Mouse (Mus musculus) erythroblast, embryonic 14.5 days (primary cell): ENCODE measurements around the gene Klhl22. TPM values are rescaled to one million over a fixed set of nuclear protein-coding genes. Genes with fewer than 3 reads are reported as not detected.

Source experiments
- H3K27me3 ChIP-seq: 2 replicates; pipeline ENCODE4 v1.6.1; 2012; ENCODE audit warnings: inconsistent platforms; ENCODE audit not compliant: control insufficient read depth
- H3K36me3 ChIP-seq: 2 replicates; pipeline ENCODE4 v1.6.1; 2012; ENCODE audit warnings: mild to moderate bottlenecking, inconsistent platforms; ENCODE audit not compliant: control insufficient read depth
- H3K4me1 ChIP-seq: 2 replicates; pipeline ENCODE4 v1.6.1; 2012; ENCODE audit warnings: inconsistent platforms; ENCODE audit not compliant: control insufficient read depth
- H3K4me3 ChIP-seq: replicated peaks from 2 replicates; pipeline ENCODE3; 2012; ENCODE audit warnings: moderate library complexity, mild to moderate bottlenecking, inconsistent platforms
- H3K9me3 ChIP-seq: 2 replicates; pipeline ENCODE4 v1.6.1; 2012; ENCODE audit warnings: low read length, inconsistent platforms, mixed read lengths; ENCODE audit not compliant: control insufficient read depth
- GATA1 ChIP-seq: IDR thresholded peaks from 2 replicates; pipeline ENCODE4 v1.6.1; 2012; ENCODE audit warnings: low read length, inconsistent platforms, mixed read lengths
- TAL1 ChIP-seq: IDR thresholded peaks from 3 replicates; pipeline ENCODE4 v1.6.1; 2012; ENCODE audit warnings: low read length, inconsistent platforms, mixed read lengths
- polyA plus RNA-seq: library from polyadenylated mRNA; stranded (reverse); fragments of >175 nt; gene quantifications from 2 replicates; pipeline ENCODE4 v1.2.3, GENCODE M21; 2012

Klhl22 gene
- polyA plus RNA-seq, 1 experiment, result 0.22 TPM

DNA sequence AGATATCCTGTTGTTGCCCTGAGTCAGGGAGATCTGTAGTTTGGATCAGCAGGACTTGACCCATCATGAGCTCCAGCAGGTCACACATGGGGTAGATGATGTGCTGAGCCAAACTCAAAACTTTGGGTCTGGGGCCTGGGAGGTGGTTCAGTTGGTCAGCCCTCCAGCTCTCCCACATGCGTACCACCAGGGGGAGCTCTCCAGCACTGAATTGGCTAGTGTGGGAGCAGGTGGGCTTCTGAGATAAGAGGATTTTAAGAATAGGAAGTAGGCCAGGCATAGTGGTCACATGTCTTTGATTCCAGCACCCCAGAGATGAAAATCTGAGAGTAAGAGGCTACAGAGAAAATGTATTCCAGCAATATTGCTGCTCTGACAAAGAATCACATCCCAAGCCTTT is 14.9 kb upstream of the Klhl22 start:
- H3K4me1 ChIP-seq, result peaks cover under 1% of the 10 kb centered on the region
- TF ChIP-seq TAL1 (no peak), GATA1 (no peak)
- peaks cover 4% of the 10 kb centered on the region; the same call in 1 of the 2 replicates for H3K9me3 ChIP-seq
- no peaks in the 10 kb centered on the region for H3K36me3 ChIP-seq
- H3K4me3 ChIP-seq, result no peak overlapping the region
- peaks cover 8% of the 10 kb centered on the region; the same call in 1 of the 2 replicates for H3K27me3 ChIP-seq

DNA sequence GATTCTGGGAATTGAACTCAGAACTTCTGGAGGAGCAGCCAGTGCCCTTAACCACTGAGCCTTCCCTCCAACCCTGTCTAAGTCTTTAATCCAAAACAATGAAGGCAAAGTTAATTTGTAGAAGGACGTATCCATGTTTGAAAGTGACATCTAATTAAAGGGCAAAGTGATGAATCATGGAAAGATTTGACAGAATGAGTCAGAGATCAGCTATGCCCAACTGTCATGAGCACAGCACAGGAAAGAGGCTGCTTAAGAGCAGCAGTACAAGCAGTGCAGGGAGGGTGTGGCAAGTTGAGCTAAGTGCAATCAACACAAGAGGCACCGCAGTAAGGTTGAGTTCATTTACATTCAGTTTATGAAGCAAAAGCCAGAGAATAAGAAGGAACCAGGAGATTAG is 14.4 kb upstream of the Klhl22 start:
- TF ChIP-seq TAL1 (no peak), GATA1 (no peak)
- Histone ChIP-seq H3K9me3 (peaks cover 4% of the 10 kb centered on the region; the same call in 1 of the 2 replicates), H3K4me3 (no peak overlapping the region), H3K36me3 (no peaks in the 10 kb centered on the region), H3K27me3 (peaks cover 8% of the 10 kb centered on the region), H3K4me1 (no peaks in the 10 kb centered on the region)

DNA sequence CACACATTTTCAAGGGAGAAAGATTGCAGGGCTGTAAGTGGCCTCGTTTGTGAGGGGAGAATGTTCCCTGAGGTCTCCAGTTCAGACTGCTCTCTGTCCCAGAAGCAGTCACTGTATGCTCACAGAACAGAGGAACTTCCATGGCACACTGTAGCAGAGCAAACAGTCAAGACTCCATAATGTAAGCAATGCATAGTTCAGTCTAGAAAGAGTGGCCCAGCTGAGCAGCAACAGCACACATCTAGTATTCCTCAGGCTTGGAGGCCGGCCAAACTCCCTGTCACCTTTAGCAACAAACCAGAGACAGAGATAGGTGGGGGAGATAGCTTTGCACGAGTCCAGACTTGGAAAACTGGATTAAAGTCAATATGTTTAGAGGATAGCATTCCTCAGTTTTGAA is 6.4 kb upstream of the Klhl22 start:
- H3K9me3 ChIP-seq, result no peaks in the 10 kb centered on the region
- no peak overlapping the region for H3K4me3 ChIP-seq
- no peaks in the 10 kb centered on the region for H3K4me1 ChIP-seq
- H3K36me3 ChIP-seq, result no peaks in the 10 kb centered on the region
- TF ChIP-seq TAL1 (no peak), GATA1 (no peak)
- H3K27me3 ChIP-seq, result peaks cover 17% of the 10 kb centered on the region

DNA sequence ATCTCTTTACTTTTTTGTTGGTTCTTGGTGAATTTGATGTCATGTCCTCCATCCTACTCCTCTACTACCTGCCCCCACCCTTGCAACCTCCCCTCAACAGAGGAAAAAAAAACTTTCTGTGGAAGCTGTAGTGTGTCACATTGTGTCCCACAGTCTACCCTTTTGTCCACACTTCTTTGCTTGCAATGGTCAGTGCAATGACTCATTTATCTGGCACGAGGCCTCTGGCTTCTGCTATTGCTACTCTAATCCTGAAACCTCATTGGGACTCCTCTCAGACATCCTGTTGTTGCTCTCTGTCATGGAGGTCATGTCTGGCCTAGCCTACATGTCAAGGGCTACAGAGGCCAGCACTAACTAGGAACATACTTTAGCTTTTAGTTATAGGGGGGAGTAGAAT is 5.7 kb upstream of the Klhl22 start:
- Histone ChIP-seq H3K9me3 (no peaks in the 10 kb centered on the region), H3K4me1 (peaks cover under 1% of the 10 kb centered on the region; the same call in 1 of the 2 replicates), H3K36me3 (no peaks in the 10 kb centered on the region), H3K4me3 (no peak overlapping the region), H3K27me3 (peaks cover 18% of the 10 kb centered on the region)
- TF ChIP-seq GATA1 (no peak), TAL1 (no peak)

DNA sequence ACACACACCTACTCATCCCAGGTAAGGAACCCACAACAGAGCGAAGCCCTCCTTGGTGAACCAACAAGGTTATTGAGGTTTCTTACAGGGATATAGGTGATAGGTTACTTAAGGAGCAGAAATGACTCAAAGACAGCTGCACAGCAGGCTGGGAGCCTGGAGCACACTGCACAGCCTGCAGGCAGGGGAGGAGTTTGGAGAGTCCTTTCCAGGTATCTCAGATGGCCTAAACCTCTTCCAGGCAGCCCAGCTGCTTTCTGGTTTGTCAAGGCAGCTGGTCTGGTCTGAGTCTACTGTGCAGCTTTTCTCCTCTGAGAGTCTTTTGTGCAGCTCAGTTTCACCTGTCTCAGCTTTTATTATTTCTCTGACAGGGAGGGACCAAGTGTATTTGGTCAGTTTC is 1.7 kb upstream of the Klhl22 start:
- Histone ChIP-seq H3K27me3 (peaks cover 37% of the 10 kb centered on the region), H3K4me1 (peaks cover 35% of the 10 kb centered on the region), H3K4me3 (no peak overlapping the region), H3K9me3 (peaks cover 4% of the 10 kb centered on the region; the same call in 1 of the 2 replicates), H3K36me3 (no peaks in the 10 kb centered on the region; the same call in 1 of the 2 replicates)
- no peak for TF ChIP-seq GATA1
- no peak for TF ChIP-seq TAL1

DNA sequence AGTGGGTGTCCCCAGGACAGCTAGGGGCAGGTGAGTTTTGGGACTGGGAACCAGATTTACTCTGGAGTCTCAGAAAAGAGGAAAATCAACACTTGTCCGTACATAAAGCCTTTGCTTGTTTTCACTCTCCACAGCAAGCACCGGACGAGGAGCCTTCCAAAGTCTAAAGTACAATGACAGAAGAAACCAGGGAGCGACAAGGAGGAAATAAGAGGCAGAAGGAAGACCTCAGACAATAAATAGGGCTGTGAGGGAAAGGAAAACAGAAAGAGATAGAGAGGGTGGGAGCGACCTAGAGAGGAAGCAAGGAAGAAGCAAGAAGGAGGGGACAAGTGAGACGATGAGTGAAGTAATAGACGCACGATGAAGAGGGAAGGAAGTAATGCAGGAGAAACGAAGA is 516 bp upstream of the Klhl22 start:
- H3K27me3 ChIP-seq, result peaks cover 37% of the 10 kb centered on the region
- H3K36me3 ChIP-seq, result no peaks in the 10 kb centered on the region; the same call in 1 of the 2 replicates
- H3K4me3 ChIP-seq, result peak overlapping the region; percentile 65
- H3K9me3 ChIP-seq, result peaks cover 4% of the 10 kb centered on the region; the same call in 1 of the 2 replicates
- TF ChIP-seq GATA1 (no peak), TAL1 (no peak)
- H3K4me1 ChIP-seq, result peaks cover 39% of the 10 kb centered on the region

DNA sequence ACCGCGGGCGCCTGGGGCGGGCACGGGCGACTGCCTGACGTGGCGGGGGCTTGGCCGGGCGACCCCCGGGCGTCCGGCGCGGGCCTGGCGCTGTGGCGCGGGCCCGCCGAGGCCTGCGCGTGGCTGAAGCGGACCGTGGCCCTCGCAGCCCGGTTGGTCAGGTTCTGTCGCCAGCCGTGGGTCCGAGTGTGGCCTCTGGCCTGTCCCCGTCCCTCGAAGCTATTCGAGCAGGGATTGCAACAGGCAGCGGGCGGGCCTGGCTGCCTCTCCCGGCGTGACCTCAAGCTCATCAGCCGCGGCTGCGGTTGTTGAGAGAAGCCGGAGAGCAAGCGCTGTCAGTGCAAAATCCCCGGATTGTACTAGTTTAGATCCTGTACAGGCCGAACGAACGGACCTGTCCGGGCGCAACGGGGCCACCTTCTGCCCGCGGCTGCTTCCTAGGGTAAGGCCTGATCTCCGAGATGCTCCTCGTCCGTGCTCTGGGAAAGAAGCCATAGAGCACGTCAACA is 449 bp downstream of the Klhl22 start:
- peak overlapping the region; percentile 65 for H3K4me3 ChIP-seq

DNA sequence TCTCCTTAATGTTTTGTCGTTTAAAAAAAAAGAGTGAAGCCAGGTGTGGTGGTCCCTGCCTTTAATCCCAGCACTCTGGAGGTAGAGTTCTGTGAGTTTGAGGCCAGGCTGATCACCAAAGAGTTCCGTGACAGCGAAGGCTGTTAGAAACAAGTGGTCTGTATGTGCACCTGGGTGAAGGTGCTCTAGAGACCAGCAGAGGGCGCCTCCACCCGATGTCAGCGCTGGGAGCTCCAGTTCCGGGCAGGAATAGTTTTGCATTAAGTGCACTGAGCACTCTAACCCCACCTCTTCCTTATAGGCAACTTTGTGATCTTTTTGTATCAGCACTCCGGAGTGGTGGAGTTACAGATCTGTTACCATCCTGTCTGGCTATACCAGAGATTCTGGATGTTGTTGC is 1.2 kb downstream of the Klhl22 start:
- peaks cover 48% of the 10 kb centered on the region for H3K4me1 ChIP-seq
- H3K27me3 ChIP-seq, result peaks cover 37% of the 10 kb centered on the region
- H3K36me3 ChIP-seq, result peaks cover 2% of the 10 kb centered on the region; the same call in 1 of the 2 replicates
- H3K9me3 ChIP-seq, result peaks cover 4% of the 10 kb centered on the region; the same call in 1 of the 2 replicates
- no peak overlapping the region for H3K4me3 ChIP-seq
- TF ChIP-seq GATA1 (no peak), TAL1 (no peak)

More for the DNA sequence above, 449 bp downstream of the Klhl22 start:
- Histone ChIP-seq H3K4me1 (peaks cover 46% of the 10 kb centered on the region), H3K36me3 (peaks cover 2% of the 10 kb centered on the region; the same call in 1 of the 2 replicates), H3K27me3 (peaks cover 37% of the 10 kb centered on the region), H3K9me3 (peaks cover 4% of the 10 kb centered on the region; the same call in 1 of the 2 replicates)
- TF ChIP-seq GATA1, result no peak
- TF ChIP-seq TAL1, result no peak

DNA sequence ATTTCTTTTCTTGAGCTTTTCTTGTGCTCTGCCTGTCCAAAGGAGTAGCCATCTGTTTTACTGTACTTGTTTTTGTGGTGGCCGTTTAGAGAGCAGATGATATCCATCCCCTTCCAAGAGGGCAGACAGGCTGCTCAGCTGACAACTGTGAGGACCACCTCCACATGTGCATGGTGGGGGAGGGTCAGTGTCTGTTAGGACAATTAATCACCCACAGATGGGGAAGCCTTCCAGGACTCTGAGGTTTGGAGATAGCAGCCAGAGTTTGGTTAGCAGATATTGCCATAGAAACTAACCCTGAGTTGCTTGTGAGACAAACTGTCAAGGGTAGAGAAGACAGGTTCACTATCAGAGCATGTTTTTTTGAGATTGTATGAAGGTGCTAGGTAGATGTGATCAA is 1.7 kb downstream of the Klhl22 start:
- no peak overlapping the region for H3K4me3 ChIP-seq
- TF ChIP-seq TAL1 (no peak), GATA1 (no peak)
- H3K9me3 ChIP-seq, result peaks cover 4% of the 10 kb centered on the region; the same call in 1 of the 2 replicates
- H3K4me1 ChIP-seq, result peaks cover 48% of the 10 kb centered on the region
- H3K36me3 ChIP-seq, result peaks cover 2% of the 10 kb centered on the region; the same call in 1 of the 2 replicates
- peaks cover 37% of the 10 kb centered on the region for H3K27me3 ChIP-seq
